Mouse (Mus musculus) MEL (cell line): ENCODE measurements around the gene 5730455P16Rik. TPM values are rescaled to one million over a fixed set of nuclear protein-coding genes. Genes with fewer than 3 reads are reported as not detected.

Source experiments
- DNase-seq: peaks from one replicate; pipeline ENCODE4 v3.0.0; 2011; ENCODE audit warnings: low read depth, low spot score
- H3K27ac ChIP-seq: 2 replicates; pipeline ENCODE4 v1.5.1; 2012; ENCODE audit warnings: low read depth, mild to moderate bottlenecking, control low read depth, low read length, moderate library complexity; ENCODE audit not compliant: control insufficient read depth
- H3K27me3 ChIP-seq, 2 experiments: fragments of 150-350 bp in 1 of 2; sonication (generic) in 1 of 2; 2 replicates each; pipeline ENCODE4 v1.6.1; 2012; ENCODE audit warnings: low read length in 2 of 2, mild to moderate bottlenecking in 2 of 2, improper control_type of control experiment in 1 of 2, moderate library complexity in 1 of 2; ENCODE audit not compliant: insufficient read depth in 2 of 2, control insufficient read depth in 1 of 2
- H3K36me3 ChIP-seq, 2 experiments: 2 replicates each; pipeline ENCODE4 v1.6.1; 2012 to 2014; ENCODE audit warnings: low read length in 2 of 2, improper control_type of control experiment in 1 of 2, inconsistent platforms in 1 of 2, mild to moderate bottlenecking in 1 of 2; ENCODE audit not compliant: insufficient read depth in 2 of 2, control insufficient read depth in 1 of 2
- H3K4me1 ChIP-seq, 2 experiments: fragments of 150-350 bp in 1 of 2; sonication (generic) in 1 of 2; 2 replicates each; pipeline ENCODE4 v1.6.1; 2012; ENCODE audit warnings: low read length in 2 of 2, improper control_type of control experiment in 1 of 2, mild to moderate bottlenecking in 1 of 2; ENCODE audit not compliant: insufficient read depth in 2 of 2, control insufficient read depth in 1 of 2
- H3K4me3 ChIP-seq, 2 experiments: fragments of 150-350 bp in 1 of 2; sonication (generic) in 1 of 2; 2 replicates each; pipeline ENCODE4 v1.5.1; 2012; ENCODE audit warnings: low read depth in 2 of 2, low read length in 2 of 2, mild to moderate bottlenecking in 2 of 2, moderate library complexity in 2 of 2, control low read depth in 1 of 2, improper control_type of control experiment in 1 of 2; ENCODE audit not compliant: control insufficient read depth in 1 of 2, insufficient read depth in 1 of 2
- H3K79me2 ChIP-seq: 2 replicates; pipeline ENCODE4 v1.6.1; 2012; ENCODE audit warnings: mild to moderate bottlenecking, low read length, moderate library complexity; ENCODE audit not compliant: control insufficient read depth, poor library complexity, insufficient read depth
- H3K9ac ChIP-seq: 2 replicates; pipeline ENCODE4 v1.6.1; 2012; ENCODE audit warnings: low read depth, mild to moderate bottlenecking, control low read depth, low read length, moderate library complexity; ENCODE audit not compliant: control insufficient read depth, poor library complexity, severe bottlenecking
- H3K9me3 ChIP-seq: fragments of 150-350 bp; sonication (generic); replicated peaks from 2 replicates; pipeline ENCODE4 v1.6.1; 2012; ENCODE audit warnings: mild to moderate bottlenecking, low read length, improper control_type of control experiment, moderate library complexity; ENCODE audit not compliant: insufficient read depth
- BHLHE40 ChIP-seq: IDR thresholded peaks from 2 replicates; pipeline ENCODE4 v1.6.1; 2012; ENCODE audit warnings: low read depth, mild to moderate bottlenecking, inconsistent platforms, low read length, improper control_type of control experiment, borderline replicate concordance
- CHD1 ChIP-seq: IDR thresholded peaks from 2 replicates; pipeline ENCODE4 v1.6.1; 2012; ENCODE audit warnings: low read depth, mild to moderate bottlenecking, inconsistent platforms, low read length, improper control_type of control experiment
- CHD2 ChIP-seq: IDR thresholded peaks from 2 replicates; pipeline ENCODE4 v1.6.1; 2011; ENCODE audit warnings: low read length, improper control_type of control experiment
- E2F4 ChIP-seq: IDR thresholded peaks from 2 replicates; pipeline ENCODE4 v1.6.1; 2011; ENCODE audit warnings: low read depth, low read length, improper control_type of control experiment, borderline replicate concordance
- ELF1 ChIP-seq: IDR thresholded peaks from 2 replicates; pipeline ENCODE4 v1.6.1; 2014; ENCODE audit warnings: low read depth, mild to moderate bottlenecking, inconsistent platforms, low read length, improper control_type of control experiment, moderate library complexity
- ETS1 ChIP-seq: IDR thresholded peaks from 2 replicates; pipeline ENCODE4 v1.6.1; 2012; ENCODE audit warnings: low read depth, mild to moderate bottlenecking, inconsistent platforms, low read length, improper control_type of control experiment, moderate library complexity
- GABPA ChIP-seq: IDR thresholded peaks from 2 replicates; pipeline ENCODE4 v1.6.1; 2012; ENCODE audit warnings: low read depth, mild to moderate bottlenecking, inconsistent platforms, low read length, improper control_type of control experiment, moderate library complexity
- JUND ChIP-seq: IDR thresholded peaks from 2 replicates; pipeline ENCODE4 v1.6.1; 2011; ENCODE audit warnings: low read depth, mild to moderate bottlenecking, improper control_type of control experiment, low read length
- KAT2A ChIP-seq: conservative IDR thresholded peaks from 2 replicates; pipeline ENCODE4 v1.6.1; 2012; ENCODE audit warnings: low read depth, low read length, improper control_type of control experiment, inconsistent platforms
- MAFK ChIP-seq: IDR thresholded peaks from 2 replicates; pipeline ENCODE4 v1.6.1; 2011; ENCODE audit warnings: low read depth, mild to moderate bottlenecking, low read length, improper control_type of control experiment, borderline replicate concordance
- MAZ ChIP-seq: IDR thresholded peaks from 2 replicates; pipeline ENCODE4 v1.6.1; 2012; ENCODE audit warnings: low read depth, mild to moderate bottlenecking, inconsistent platforms, low read length, improper control_type of control experiment
- MEF2A ChIP-seq: IDR thresholded peaks from 2 replicates; pipeline ENCODE4 v1.6.1; 2014; ENCODE audit warnings: low read depth, mild to moderate bottlenecking, inconsistent platforms, low read length, improper control_type of control experiment; ENCODE audit not compliant: poor library complexity, insufficient replicate concordance, severe bottlenecking; ENCODE audit errors: extremely low read depth
- MXI1 ChIP-seq: IDR thresholded peaks from 2 replicates; pipeline ENCODE4 v1.6.1; 2011; ENCODE audit warnings: mild to moderate bottlenecking, low read depth, low read length, improper control_type of control experiment
- MYB ChIP-seq: IDR thresholded peaks from 2 replicates; pipeline ENCODE4 v1.6.1; 2011; ENCODE audit warnings: mild to moderate bottlenecking, low read depth, low read length, improper control_type of control experiment
- MYC ChIP-seq: IDR thresholded peaks from 2 replicates; pipeline ENCODE4 v1.6.1; 2011; ENCODE audit warnings: low read depth, mild to moderate bottlenecking, low read length, improper control_type of control experiment, moderate library complexity
- NELFE ChIP-seq: IDR thresholded peaks from 2 replicates; pipeline ENCODE4 v1.6.1; 2011; ENCODE audit warnings: low read depth, low read length, improper control_type of control experiment
- POLR2A ChIP-seq, 2 experiments: IDR thresholded peaks; 2 replicates each; pipeline ENCODE4 v1.6.1; 2011 to 2012; ENCODE audit warnings: low read length in 2 of 2, mild to moderate bottlenecking in 2 of 2, control low read depth in 1 of 2, improper control_type of control experiment in 1 of 2, low read depth in 1 of 2, moderate library complexity in 1 of 2; ENCODE audit not compliant: control insufficient read depth in 1 of 2, insufficient read depth in 1 of 2, poor library complexity in 1 of 2
- POLR2AphosphoS5 ChIP-seq: IDR thresholded peaks from 2 replicates; pipeline ENCODE4 v1.6.1; 2012; ENCODE audit warnings: low read depth, borderline replicate concordance, mild to moderate bottlenecking, inconsistent platforms, low read length, moderate library complexity, mixed read lengths
- RCOR1 ChIP-seq: IDR thresholded peaks from 2 replicates; pipeline ENCODE4 v1.6.1; 2012; ENCODE audit warnings: low read depth, mild to moderate bottlenecking, inconsistent platforms, low read length, improper control_type of control experiment
- SIN3A ChIP-seq: IDR thresholded peaks from 2 replicates; pipeline ENCODE4 v1.6.1; 2012; ENCODE audit warnings: low read length, improper control_type of control experiment, inconsistent platforms
- SMC3 ChIP-seq: IDR thresholded peaks from 2 replicates; pipeline ENCODE4 v1.6.1; 2011; ENCODE audit warnings: low read depth, low read length, improper control_type of control experiment
- TCF12 ChIP-seq: IDR thresholded peaks from 2 replicates; pipeline ENCODE4 v1.6.1; 2014; ENCODE audit warnings: low read depth, mild to moderate bottlenecking, inconsistent platforms, low read length, improper control_type of control experiment, moderate library complexity
- UBTF ChIP-seq: IDR thresholded peaks from 2 replicates; pipeline ENCODE4 v1.6.1; 2012; ENCODE audit warnings: low read depth, mild to moderate bottlenecking, inconsistent platforms, low read length, improper control_type of control experiment, moderate library complexity, borderline replicate concordance; ENCODE audit not compliant: insufficient read depth
- USF1 ChIP-seq: IDR thresholded peaks from 2 replicates; pipeline ENCODE4 v1.6.1; 2014; ENCODE audit warnings: low read depth, mild to moderate bottlenecking, inconsistent platforms, low read length, improper control_type of control experiment, moderate library complexity
- ZC3H11A ChIP-seq: IDR thresholded peaks from 2 replicates; pipeline ENCODE4 v1.6.1; 2012; ENCODE audit warnings: low read depth, mild to moderate bottlenecking, inconsistent platforms, low read length, improper control_type of control experiment
- ZMIZ1 ChIP-seq: IDR thresholded peaks from 2 replicates; pipeline ENCODE4 v1.6.1; 2012; ENCODE audit warnings: low read depth, mild to moderate bottlenecking, inconsistent platforms, low read length, improper control_type of control experiment, moderate library complexity
- ZNF384 ChIP-seq: IDR thresholded peaks from 2 replicates; pipeline ENCODE4 v1.6.1; 2012; ENCODE audit warnings: low read depth, mild to moderate bottlenecking, inconsistent platforms, low read length, improper control_type of control experiment
- polyA plus RNA-seq, 2 experiments: library from polyadenylated mRNA; stranded (reverse) in 1 of 2; unstranded in 1 of 2; fragments of >175 nt in 1 of 2; fragments of >200 nt in 1 of 2; gene quantifications; 2 replicates each; pipeline versions ENCODE4 v1.2.1 to v1.2.4; 2012; ENCODE audit warnings: low replicate concordance in 2 of 2, low read depth in 1 of 2; ENCODE audit not compliant: insufficient read length in 2 of 2, insufficient read depth in 1 of 2, missing spikeins in 1 of 2
- total RNA-seq: library from RNA; depleted of rRNA; stranded (reverse); fragments of 300-350 nt; gene quantifications from 2 replicates; pipeline ENCODE4 v1.2.3, GENCODE M21; 2012

5730455P16Rik gene
- total and polyA plus RNA-seq, 3 experiments: 9.5 to 10.1 TPM; not detected in 1

GRCm38 (mm10) chr11:80391407-80392120, 13.7 kb upstream of the 5730455P16Rik start (continued):
- TF ChIP-seq SMC3: no peak
- TF ChIP-seq, all 39 proteins: peak for 6

- H3K9me3 ChIP-seq: no peaks in the 10 kb centered on the region
- H3K4me3 ChIP-seq: no peak overlapping the region
- no peaks in the 10 kb centered on the region for H3K27me3 ChIP-seq
- H3K27ac ChIP-seq: no peak overlapping the region
- peaks cover 58% of the 10 kb centered on the region for H3K79me2 ChIP-seq
- no peak for DNase-seq
- peaks cover 22 to 24% of the 10 kb centered on the region in 2 experiments for H3K4me1 ChIP-seq
- H3K36me3 ChIP-seq: peaks cover 71 to 93% of the 10 kb centered on the region in 2 experiments
- TF ChIP-seq POLR2A (IDR thresholded peaks at IDR 0.05; ENCODE audit: control insufficient read depth in 1 of 2, insufficient read depth in 1 of 2, low read depth in 1 of 2, low read length in 2 of 2, poor library complexity in 1 of 2): no peak
- no peak for TF ChIP-seq MYB
- TF ChIP-seq MAZ: no peak
- no peak for TF ChIP-seq NELFE
- 0 out of 2 replicates have a peak, but pooled peaks have one; percentile 3 for TF ChIP-seq SIN3A
- TF ChIP-seq MYC: no peak
- no peak for TF ChIP-seq MAFK
- TF ChIP-seq UBTF: no peak
- no peak for TF ChIP-seq KAT2A
- H3K9ac ChIP-seq: no peak overlapping the region
These were observed 12.1 kb upstream of the 5730455P16Rik start for GRCm38 (mm10) chr11:80389885-80390284.

GRCm38 (mm10) chr11:80386790-80387189, 9.0 kb upstream of the 5730455P16Rik start:
- peaks cover 22 to 24% of the 10 kb centered on the region in 2 experiments for H3K4me1 ChIP-seq
- peaks cover 64% of the 10 kb centered on the region for H3K79me2 ChIP-seq
- peak overlapping the region; percentile 88 for H3K9ac ChIP-seq
- H3K27me3 ChIP-seq: no peaks in the 10 kb centered on the region
- DNase-seq: no peak
- H3K27ac ChIP-seq: peak overlapping the region; percentile 11; the same call in 1 of the 2 replicates
- peaks cover 59 to 65% of the 10 kb centered on the region in 2 experiments for H3K36me3 ChIP-seq
- peak overlapping the region; percentile 43 to 75 for H3K4me3 ChIP-seq
- no peaks in the 10 kb centered on the region for H3K9me3 ChIP-seq
- no peak for TF ChIP-seq ELF1
- no peak for TF ChIP-seq CHD1
- no peak for TF ChIP-seq BHLHE40
- TF ChIP-seq MEF2A: no peak
- no peak for TF ChIP-seq E2F4
- no peak for TF ChIP-seq CHD2
- TF ChIP-seq MYB: no peak
- no peak for TF ChIP-seq SMC3
- TF ChIP-seq MXI1: peak; percentile 66
- TF ChIP-seq RCOR1: peak; percentile 52; the same call in 1 of the 2 replicates
- TF ChIP-seq GABPA: no peak
- TF ChIP-seq POLR2AphosphoS5: no peak
- TF ChIP-seq MAZ: 0 out of 2 replicates have a peak, but pooled peaks have one; percentile 51
- peak; percentile 71; the same call in 1 of the 2 replicates for TF ChIP-seq TCF12
- TF ChIP-seq ZNF384: peak; percentile 21; the same call in 1 of the 2 replicates
- TF ChIP-seq ZC3H11A: no peak
- no peak for TF ChIP-seq JUND
- TF ChIP-seq USF1: 0 out of 2 replicates have a peak, but pooled peaks have one; percentile 6
- TF ChIP-seq SIN3A: peak; percentile 73
- no peak for TF ChIP-seq ZMIZ1
- TF ChIP-seq ETS1: peak; percentile 57
